Mouse (Mus musculus) adrenal gland, postnatal 10 days (tissue): ENCODE measurements around the gene Cnot1. TPM values are rescaled to one million over a fixed set of nuclear protein-coding genes. Genes with fewer than 3 reads are reported as not detected.
"Not testable (repeated sequence)": the region's sequence is repeated elsewhere in the genome, so short reads cannot be mapped to it uniquely, and the experiment has no call there.

Source experiments
- DNase-seq: peaks from one replicate; pipeline ENCODE4 v3.0.0; 2021; ENCODE audit warnings: mixed read lengths
- total RNA-seq, 2 experiments: library from RNA; stranded (reverse); gene quantifications; 2 replicates each; pipeline ENCODE4 v1.2.3; 2021

The Cnot1 gene
- total RNA-seq, 2 experiments from 2014 or later, result 120 to 163 TPM

DNA sequence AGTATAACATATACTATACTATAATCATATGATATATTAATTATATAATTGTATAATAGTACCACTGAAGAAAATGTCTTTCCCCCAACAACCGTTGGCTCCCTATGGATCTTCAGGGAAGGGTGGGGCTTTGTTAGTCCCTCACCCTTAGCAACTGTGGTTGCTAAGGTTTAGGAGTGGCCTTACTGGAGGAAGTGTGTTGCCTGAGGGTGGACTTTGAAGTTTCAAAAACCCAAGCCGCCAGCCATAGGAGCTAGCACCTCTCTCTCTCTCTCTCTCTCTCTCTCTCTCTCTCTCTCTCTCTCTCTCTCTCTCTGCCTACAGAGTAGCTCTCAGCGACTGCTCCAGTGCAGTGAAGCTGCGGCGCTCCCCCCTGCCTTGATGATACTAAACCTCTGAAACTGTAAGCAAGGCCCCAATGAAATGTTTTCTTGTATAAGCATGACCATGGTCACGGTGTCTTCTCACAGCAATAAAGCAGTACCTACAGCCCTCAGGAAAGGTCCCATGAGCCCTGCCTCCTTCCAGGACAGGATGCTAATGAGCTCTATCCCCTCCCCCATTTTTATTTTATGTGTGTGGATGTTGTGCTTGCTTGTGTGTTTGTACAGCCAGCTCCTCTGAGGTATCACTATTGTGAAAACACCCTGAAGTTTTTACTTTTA, 8.9 kb upstream of the Cnot1 start:
- DNase-seq, result no peak

DNA sequence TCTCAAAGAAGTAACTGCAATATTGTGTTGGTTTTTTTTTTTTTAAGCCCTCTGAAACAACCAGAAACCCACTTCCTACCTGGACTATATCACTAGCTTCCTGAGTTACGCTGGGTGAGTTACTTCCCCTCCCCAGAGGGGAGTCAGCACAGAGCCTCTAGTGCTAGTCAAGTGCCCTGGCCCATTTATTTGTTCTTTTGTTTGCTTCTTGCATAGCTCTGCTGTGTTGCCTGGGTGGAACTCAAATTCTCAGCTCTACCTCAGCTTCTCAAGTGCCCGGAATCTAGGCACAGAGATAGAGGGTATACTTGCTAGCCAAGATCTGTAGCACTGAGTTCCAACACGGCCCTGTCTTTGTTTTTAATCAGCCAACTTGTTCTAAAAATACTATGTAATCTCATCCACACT, 2.9 kb upstream of the Cnot1 start:
- no peak for DNase-seq

GRCm38 (mm10) chr8:95809116-95809515, 1.9 kb upstream of the Cnot1 start:
- no peak for DNase-seq

- DNase-seq, result no peak
Observed at GRCm38 (mm10) chr8:95808631-95809030, 1.4 kb upstream of the Cnot1 start.

- DNase-seq, result peak; percentile 92
Observed at GRCm38 (mm10) chr8:95807861-95808260, 597 bp upstream of the Cnot1 start.

DNA sequence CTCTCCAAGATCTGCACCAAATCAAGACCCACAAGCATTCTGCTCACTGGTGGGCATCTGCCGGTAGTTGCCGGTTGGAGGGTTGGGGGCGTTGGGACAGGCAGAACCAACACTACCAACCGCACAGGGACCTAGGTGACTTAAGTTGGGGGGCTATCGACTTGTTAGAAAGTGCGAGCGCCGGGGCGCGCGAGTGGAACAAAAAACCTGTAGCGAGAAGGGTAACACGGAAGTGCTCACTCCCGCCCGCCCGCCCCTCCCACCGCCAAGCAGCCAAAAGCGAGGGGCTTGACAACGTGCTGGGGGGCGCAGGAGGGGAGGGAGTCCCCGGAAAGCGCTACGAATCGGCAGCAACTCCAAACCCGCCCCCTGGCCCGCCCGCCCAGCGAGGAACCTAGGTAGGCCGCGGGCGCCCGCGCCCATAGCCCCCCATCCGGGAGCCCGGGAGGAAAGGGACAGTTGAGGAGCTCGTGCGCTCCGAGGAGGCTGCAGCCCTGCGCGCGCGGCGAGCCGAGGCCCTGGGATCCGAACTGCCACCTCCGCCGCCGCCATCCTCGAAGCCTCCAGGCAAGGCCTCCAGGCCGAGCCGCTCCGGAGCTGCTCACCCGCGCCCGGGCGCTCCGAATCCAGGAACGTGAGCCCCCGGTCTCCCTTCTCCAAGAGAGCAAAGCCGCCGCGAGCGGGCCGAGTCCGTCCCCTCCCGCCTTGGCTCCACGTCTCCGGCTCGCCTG, 638 bp downstream of the Cnot1 start:
- no peak for DNase-seq

- no peak for DNase-seq
Observed at GRCm38 (mm10) chr8:95805482-95805881, 1.8 kb downstream of the Cnot1 start.

DNA sequence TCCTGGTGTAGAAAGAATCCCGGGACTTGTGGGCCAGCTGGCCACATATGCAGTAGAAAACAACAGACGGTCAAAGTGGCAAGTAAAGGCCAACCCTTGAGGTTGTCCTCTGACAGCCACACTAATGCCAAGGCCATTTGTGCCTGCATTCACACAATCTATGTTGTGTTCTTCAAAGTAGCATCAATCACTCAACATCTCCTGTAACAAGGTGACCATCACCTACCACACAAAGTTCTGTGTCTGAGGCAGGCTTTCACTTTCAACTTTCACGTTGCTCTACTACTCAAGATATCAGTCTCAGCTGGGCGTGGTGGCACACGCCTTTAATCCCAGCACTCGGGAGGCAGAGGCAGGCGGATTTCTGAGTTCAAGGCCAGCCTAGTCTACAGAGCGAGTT, 5.0 kb downstream of the Cnot1 start:
- DNase-seq, result no peak

DNA sequence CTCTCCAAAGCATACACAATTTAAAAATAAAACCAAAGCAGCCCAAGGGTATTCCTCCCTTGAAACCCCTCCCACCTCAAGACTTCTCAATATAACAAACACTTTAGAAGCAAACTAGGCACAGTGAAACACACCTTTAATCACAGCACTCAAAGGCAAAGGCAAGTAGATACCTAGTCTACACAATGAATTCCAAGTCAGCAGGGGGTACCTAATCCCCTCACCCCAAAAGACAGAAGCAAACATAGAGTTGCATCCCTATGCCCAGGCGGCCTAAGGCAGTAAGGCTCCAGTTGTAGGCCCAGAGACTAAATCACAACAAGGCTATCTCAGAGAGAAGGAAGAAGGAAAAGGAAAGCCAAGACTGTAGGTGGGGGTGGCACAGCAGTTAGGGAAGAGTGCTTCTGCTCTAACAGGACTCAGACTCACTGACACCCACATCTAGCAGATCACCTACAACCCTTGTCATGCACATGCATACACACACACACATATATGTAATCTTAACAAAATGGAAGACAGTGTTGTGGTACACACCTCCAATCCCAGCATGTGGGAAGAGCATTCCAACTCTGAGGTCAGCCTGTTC, 5.7 kb downstream of the Cnot1 start:
- DNase-seq, result no peak

- DNase-seq, result no peak
Observed at GRCm38 (mm10) chr8:95800353-95800752, 6.9 kb downstream of the Cnot1 start.

DNA sequence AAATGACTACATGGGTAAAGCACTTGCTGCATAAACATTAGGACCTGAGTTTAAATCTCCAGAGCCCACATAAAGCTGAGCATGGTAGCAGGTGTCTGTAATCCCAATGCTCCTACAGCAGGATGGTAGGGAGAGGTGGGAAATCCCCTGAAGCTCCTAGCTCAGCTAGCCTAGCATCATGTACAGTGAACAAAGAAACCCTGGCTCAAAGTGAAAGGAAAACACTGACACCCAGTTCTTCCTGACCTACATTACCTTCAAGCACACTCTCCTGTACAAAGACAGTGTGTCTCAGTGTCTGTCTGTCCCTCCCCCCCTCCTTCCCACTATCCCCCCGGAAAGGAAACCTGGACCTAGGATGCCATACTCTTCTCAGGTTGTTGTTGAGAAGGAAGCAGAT, 7.4 kb downstream of the Cnot1 start:
- DNase-seq, result no peak

DNA sequence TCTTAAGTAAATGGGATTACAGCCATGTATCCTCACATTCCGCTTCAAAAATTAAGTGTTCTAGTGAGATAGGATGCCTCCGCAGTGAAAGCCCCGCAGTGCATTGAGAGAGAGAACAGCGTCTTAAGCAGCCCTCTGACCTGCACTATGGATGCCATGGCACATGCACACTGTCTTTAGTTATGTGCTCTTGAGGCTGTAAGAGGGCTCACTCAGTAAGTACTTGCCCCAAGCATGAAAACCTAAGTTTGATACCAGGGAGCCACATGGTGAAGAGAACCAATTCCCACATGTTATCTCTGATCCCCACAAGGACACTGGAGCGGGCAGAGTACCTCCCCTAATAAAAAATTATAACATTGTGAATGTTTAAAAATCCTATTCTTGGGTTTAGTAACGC, 8.1 kb downstream of the Cnot1 start:
- DNase-seq, result no peak

GRCm38 (mm10) chr8:95795333-95796061, 11.8 kb downstream of the Cnot1 start:
- not testable (repeated sequence) for DNase-seq

DNA sequence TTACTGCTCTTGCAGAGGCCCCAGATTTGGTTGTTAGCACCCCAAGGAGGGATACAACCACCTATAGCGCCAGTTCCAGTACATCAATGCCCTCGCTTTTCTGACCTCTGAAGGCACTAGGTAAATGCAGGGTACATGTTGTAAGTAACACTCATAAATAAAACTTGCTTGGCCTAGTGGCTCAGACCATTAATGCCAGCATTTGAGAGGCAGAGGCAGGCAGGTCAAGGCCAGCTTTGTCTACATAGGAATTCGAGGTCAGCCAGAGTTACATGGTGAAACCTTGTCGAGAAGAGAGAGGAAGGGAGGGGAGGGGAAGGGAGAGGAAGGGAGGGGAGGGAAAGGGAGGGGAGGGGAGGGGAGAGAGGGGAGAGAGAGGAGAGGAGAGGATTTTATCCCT, 21.7 kb downstream of the Cnot1 start:
- no peak for DNase-seq

DNA sequence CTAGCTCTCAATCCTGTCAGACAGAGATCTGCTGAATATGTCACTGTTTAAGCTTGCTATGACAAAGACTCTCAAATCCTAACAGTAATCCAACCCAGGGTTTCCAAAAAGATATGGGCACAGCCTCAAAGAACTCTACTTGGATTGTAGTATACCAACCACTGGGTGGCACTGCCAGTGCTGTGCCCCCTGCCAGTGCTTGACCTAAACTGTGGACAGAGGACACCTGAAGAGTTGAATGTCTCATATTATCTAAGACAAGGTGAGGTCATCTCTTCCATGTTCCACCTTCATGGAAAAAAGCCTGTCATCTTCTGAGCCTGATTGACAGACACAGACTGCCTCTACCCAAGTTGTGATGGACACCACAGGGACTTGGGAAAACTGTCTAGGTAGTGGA, 24.6 kb downstream of the Cnot1 start:
- no peak for DNase-seq

- no peak for DNase-seq
Observed at GRCm38 (mm10) chr8:95781775-95782174, 25.5 kb downstream of the Cnot1 start.

GRCm38 (mm10) chr8:95781085-95781484, 26.2 kb downstream of the Cnot1 start:
- DNase-seq, result no peak

- no peak for DNase-seq
Observed at GRCm38 (mm10) chr8:95764133-95764532, 43.1 kb downstream of the Cnot1 start.

GRCm38 (mm10) chr8:95760323-95760722, 46.9 kb downstream of the Cnot1 start:
- peak; percentile 26 for DNase-seq

- DNase-seq, result no peak
Observed at GRCm38 (mm10) chr8:95751924-95752323, 55.3 kb downstream of the Cnot1 start.

- no peak for DNase-seq
Observed at GRCm38 (mm10) chr8:95748028-95748427, 59.2 kb downstream of the Cnot1 start.

- no peak for DNase-seq
Observed at GRCm38 (mm10) chr8:95741732-95742131, 65.5 kb downstream of the Cnot1 start.

DNA sequence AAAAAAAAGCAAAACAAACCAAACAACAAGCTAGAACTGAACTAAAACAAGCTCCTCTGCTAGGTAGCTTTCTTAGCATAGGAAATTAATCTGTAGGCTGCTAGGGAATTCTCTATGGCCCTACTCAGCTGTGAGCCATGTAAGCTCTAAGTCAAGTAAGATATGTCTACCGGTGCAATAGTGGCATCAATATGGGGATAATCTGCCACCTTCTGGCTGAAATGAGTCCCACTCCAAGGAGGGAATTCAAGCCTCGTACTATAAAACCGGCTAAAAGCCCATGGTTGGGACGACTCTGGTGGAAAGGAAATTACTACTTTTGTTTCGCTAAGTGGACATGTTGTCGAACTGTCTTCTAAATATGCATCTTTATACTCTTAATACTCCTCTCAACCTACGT, 68.7 kb downstream of the Cnot1 start:
- DNase-seq, result no peak
